Mouse (Mus musculus) kidney, adult 9 months (tissue): ENCODE data around the gene Entpd7.

Experiments
- DNase-seq: peaks from one replicate; pipeline ENCODE4 v3.0.0; 2022

Entpd7 gene

DNA sequence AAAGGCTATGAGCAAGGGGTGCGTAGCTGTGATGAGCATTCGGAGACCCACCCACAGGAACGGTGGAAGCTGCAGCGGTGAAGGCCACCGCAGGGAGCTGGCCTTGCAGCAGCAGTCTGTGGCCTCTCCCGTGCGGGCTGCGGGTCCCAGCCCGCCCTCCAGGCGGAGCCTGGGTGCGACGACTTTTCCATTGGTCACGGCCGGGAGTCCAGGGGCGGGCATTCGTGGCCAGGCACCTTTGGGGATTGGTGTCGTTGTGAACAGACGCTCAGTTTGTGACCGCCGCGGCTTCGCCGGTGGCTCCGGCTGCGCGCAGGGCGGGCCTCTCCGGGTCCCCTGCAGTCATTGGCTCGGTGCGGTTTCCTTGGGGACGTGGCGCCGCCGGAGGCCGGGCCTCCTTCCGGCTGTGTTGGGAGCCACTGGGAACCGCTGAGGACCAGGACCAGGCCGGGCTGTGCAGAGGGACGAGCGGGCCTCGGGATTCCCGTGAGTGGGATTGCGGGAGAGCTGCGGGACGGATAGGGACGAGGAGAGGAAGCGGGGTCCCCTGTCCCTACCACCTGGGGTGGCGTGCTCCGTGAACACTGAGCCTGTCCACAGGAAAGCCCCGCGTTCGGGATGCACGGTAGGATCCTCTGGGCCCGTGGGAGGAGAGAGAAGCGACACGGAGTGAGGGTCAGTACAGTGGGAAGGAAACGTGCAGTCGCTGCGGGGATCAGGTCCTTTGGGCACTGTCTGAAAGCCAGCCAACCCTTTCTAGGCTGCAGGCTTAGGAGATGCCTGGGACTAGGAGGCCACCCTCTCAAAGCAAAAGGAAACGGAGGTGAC, at the start of gene Entpd7:
Gene Entpd7, plus strand, starts transcription at position 254 of the 828 bp plus-strand sequence.
- DNase-seq = peak; percentile 98

DNA sequence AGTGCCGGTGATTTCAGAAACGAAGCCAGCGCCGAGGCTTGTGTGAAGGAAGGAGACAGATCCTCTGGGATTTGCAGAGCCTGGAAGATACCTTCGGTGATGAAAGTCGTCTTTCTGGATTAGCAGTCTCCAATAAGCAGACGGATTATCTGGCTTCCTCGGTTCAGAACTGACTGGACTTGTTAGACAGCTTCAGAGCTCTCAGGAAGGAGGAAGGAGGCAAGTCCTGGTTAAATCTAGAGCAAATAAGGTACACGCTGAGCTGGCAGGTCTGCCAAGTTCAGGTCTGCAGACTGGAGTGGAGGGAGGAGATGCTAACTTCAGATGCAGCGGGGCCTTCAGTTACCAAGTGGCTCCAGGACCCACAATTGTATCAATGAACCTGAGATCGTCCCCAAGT, 47.6 kb upstream of the Entpd7 start:
- no peak for DNase-seq

DNA sequence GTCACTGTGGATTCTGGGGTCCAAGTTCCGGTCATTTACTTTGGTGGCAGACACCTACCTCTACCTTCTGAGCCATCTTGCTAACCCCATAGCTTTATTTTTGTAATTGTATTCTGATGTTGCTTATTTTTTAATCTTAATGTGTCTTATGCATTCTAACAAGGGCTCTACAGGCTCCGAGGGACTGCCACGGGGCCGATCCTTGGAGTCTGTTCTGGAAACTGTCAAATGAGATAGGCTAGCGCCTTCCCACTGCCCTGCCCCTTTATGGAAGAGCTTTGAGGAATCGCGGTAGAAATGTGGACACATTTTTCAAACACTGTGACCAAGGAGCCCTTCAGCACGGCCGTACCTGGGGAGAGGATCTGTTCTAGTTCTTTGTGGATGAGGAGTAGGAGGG, 46.6 kb upstream of the Entpd7 start:
- DNase-seq = no peak

DNA sequence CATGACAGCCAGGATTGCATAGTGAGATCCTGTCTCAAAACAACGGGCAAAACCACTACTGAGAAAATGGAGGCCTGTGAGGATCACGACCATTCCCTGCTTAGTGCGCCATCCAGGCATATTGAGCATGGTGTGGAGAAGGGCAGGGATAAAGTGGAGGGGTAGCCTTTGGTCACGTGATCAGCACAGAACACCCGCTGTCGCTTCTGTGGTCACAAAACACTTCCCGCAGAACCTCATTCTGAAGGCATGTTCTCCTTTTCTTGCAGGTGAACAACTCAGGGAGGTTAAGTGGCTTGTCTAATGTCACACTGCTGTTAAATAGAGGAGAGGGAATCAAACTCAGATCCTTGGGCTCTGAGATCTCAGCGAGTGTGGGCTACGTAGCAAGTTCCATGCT, 44.0 kb upstream of the Entpd7 start:
- no peak for DNase-seq

DNA sequence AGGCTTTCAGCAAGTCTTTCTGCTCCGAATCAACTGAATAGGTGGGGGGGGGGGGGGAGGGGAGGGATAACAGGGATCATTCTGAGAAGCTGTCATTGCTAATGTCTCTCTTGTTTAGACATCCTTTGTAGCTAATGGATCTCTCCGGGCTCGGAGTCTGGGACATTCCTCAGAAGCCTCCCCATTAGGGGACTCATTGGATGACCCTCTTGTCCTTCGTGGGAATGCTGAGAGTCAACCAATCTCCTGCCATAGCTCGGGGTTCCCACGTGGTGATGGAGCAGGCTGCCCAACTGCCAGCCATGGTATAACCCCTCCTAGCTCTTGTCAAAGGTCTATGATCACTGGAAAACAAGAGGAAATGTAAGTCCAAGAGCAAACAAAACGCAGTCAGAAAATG, 42.6 kb upstream of the Entpd7 start:
- DNase-seq = no peak

DNA sequence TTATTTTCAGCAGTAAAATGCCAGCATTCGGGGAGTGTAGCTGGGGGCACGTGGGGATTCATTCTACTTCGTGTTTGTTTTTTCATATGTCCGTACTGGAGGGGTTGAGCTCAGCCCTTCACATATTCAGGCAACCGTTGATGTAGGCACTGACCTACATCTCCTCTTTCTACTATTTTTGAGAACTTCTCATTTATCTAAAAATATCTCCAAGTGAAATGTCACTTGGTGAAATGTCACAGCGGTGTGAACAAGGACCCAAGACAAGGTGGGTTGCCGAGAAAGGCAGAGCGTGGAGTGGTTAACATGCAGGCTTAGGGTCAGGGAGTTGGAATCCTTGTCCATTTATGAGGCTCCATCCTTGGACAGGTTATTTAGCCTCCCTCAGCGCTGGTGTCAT, 42.2 kb upstream of the Entpd7 start:
- DNase-seq = no peak

DNA sequence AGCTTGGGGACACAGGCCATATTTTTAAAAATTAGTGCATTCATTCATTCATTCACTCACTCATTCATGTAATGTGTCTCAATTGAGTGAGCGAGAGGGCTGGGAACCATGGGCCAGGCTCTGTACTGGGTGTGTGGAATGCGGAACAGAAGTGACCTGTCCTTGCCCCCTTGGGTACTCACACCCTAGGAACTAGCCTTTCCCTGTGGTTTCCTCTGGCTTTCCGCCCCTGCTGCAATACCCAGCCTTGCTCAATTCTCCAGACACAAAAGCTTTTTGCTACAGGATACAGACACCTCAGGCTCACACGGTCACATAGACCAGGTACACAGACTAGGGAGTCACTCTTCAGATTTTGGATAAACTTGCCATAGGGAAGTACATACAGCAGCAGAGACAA, 41.1 kb upstream of the Entpd7 start:
- no peak for DNase-seq

DNA sequence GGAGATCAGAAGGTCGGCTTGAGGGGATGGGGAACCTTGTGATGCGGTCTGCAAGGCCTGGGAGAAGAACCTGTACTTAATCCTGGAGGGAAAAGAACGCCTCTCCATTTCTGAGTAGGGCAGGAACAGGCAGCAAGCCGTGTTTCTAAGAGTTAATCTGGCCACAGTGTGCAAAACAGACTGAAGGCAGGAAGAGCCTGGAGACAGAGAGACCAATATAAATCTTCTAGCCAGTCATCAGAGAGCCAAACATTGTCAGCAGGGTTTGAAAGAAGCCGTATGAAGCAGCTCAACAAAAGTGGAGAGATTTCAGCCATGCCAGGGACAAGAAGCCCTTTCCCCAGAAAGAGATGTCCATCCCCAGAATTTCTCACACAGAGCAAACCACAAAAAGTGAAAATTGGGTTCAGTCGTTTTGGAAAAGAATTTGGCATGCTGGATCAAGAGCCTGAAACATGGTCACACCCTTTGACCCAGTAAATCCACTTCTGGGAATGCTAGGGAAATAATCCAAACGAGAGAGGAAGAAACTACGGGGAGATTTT, 38.2 kb upstream of the Entpd7 start:
- DNase-seq = no peak

DNA sequence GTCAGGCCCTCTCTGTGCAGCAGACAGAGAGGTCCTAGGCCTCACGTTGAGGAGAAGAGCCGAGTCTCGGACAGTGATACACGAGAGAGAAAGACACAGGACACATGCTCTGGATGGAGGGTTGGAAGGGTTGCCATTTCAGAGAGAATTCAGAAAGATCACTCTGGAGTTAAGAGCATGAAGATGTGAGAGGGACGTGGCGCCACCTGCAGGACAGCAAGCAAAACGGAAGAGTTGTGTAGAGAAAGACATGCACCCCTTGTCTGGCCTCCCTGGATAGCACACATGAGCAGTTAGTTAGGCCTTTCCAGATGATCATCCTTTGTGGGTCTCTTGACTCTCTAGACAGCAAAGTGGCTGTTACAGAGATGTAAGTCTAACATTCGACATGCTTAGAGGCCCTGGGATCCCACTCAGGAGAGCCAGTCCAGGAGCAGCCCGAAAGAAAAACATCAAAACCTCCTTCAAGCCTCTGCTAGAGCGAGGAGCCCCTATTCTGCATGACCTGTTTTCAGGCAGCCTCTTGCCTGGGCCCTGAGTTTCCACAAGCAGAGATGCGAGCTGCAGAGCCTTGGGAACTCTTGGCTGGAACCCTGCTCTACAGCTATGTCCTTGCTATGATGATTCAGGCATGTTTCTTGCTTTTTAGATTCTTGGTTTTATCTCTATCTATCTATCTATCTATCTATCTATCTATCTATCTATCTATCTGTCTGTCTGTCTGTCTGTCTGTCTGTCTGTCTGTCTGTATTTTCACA, 33.6 kb upstream of the Entpd7 start:
- peak; percentile 58 for DNase-seq

DNA sequence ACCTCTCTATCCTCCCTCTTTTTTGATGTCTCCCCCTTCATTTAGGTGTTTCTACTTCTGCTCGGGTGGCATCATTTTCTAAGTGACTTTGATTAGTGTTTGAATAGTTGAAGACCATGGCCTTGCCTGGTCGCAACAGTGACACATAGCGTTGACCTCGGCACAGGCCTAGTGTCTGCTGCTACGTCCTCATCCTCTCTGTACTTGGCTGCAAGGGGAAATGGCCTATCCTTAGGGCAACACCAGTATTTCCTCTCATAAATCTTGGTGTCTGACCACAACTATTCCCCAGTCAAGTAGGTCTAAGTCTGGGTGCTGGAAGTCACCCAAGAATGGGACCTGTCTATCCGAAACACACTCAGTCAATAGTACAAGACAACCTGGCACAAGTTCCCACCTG, 29.8 kb upstream of the Entpd7 start:
- no peak for DNase-seq

DNA sequence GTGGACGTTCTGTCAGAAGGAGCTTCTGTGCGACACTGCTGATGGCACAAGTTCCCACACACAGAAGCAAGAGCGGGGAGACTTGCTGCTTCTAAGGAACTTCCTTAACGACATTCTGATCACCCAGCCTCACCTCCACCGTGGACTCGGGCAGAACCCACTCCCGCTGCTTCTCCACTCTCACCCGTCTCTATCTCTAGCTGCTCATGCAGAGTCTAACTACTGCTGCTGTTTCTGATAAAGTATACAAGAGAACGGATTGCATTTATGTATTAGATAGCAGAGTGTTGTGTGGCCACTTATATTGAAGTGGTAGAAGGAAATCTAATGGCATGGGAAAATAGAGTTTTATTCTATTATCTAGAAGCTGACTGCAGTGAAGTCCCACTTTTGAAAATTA, 28.7 kb upstream of the Entpd7 start:
- DNase-seq = no peak

DNA sequence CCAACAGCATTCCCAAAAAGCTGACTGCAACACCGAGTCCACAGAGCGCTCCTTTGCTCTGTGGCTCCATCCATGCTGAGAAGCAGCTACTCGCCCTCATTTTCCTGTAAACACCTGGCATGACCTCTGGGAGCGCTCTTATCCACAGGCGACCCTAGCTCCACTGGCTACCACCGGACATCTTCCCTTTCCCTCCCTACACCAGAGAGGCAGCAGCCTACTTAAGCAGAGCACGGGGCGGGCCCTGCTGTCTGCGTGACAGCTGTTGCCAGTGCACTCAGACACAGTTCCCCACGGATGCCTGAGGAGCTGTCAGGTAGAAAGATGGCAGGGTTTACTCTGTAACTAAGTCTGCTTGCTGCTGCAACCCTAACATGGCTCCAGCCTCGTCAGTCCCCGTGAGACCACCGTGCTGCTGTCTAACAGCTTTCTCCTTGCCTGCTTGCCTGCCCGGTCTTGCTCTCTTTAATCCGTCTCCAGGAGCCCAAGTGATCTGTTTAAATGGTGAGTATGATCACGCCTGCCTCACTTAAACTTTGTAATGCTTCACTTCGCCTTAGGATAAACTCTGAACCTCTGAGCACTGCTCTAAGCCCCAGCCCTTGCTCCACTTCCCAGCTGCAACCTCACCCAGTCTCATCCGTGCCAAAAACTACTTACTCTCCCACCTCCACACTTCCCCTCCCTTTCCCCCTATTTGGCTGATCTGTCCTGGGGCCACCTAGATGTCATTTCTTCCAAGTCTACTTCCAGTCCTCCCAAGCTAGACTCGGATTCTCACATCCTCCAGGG, 27.1 kb upstream of the Entpd7 start:
- DNase-seq = peak; percentile 66

DNA sequence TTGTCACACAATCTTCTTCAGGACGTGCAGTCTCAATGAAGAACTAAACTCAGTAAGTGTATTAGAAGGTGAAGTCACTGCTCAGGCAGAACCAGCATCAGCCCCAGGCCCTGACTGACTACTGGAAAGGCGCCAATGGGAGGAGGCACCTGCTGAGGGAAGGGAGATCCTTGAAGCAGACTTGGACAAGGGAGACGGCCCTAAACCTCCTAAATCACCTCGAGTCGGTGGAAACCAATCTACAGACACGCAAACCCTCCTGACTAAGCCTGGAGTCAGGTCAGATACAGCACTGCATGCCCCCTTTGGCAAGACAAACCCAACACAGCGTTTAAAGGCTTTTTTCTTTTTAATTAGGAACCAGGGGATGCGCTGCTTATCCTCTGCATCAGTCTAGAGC, 26.0 kb upstream of the Entpd7 start:
- DNase-seq = no peak

DNA sequence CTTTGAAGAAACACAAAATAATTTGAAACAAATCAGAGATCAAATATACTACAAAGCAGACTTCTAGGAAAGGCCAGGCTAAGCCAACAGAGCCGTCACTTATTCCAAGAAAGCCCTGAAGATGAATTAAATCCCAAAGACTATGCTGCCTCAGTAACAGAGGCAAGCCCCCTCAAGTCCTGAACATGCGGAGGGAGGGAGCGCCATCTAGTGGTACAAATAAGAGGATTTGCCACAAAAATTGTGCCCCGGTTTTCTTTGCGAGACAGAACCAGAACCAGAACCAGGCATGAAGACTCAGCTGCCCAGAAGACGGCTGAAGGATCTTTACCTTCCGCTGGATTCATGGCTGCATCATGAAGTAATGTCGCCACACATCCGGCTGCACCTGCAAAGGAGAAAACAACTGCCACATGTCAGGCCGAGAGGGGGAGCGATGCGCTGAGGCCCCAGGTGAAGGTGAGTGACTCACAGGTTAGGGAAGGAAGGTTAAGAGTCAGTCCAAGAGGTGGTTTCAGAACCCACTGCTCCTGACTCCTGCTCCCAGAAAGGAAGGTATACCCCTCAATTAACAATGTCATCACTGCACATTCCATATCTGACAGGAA, 23.9 kb upstream of the Entpd7 start:
- peak; percentile 55 for DNase-seq

DNA sequence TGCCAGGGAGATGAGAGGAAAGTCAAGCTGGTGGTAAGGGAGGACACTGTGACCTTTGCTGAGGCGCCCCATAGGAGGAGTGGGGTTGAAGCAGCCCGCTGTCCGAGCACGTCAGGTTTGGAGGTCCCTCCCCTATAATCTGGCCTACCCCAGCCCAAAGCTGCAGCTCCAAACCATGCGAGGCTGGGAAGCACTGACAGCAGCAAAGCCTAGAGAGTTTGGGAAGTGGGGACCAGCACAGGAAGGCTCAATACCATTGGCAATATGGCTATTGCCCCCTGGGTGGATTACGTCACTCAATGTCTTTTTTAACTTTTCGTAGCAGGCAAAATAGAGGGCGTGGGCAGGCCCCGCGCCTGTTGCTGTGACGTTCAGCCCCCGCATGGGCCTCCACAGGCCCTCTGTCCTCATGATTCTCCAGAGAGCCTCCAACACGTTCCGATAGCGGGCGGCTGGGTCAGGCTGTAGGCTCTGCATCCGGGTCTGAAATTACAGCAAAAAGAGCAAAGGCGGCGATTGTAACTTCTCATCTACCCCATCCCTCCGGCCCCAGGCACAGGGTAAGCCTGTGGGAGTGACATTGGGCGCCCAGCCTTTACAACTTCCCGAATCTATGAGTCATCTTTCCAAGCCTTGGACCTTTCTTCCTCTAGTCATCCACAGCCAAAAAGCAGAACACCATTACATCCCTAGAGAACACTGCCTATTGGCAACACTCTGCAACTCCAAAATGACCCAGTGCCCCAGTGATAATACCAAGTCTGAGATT, 22.6 kb upstream of the Entpd7 start:
- DNase-seq = no peak

DNA sequence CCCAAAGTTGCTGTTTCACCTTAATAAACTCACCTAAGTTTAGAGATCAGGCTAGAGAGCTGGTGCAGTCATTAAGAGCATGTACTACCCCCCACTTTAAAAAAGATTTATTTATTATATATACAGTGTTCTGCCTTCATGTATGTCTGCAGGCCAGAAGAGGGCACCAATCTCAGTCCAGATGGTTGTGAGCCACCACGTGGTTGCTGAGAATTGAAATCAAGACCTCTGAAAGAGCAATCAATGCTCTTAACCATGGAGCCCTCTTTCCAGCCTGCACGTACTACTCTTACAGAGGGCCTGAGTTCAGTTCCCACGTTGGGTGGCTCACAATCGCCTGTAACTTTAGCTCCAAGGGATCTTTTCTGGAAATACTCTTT, 22.1 kb upstream of the Entpd7 start:
- no peak for DNase-seq

DNA sequence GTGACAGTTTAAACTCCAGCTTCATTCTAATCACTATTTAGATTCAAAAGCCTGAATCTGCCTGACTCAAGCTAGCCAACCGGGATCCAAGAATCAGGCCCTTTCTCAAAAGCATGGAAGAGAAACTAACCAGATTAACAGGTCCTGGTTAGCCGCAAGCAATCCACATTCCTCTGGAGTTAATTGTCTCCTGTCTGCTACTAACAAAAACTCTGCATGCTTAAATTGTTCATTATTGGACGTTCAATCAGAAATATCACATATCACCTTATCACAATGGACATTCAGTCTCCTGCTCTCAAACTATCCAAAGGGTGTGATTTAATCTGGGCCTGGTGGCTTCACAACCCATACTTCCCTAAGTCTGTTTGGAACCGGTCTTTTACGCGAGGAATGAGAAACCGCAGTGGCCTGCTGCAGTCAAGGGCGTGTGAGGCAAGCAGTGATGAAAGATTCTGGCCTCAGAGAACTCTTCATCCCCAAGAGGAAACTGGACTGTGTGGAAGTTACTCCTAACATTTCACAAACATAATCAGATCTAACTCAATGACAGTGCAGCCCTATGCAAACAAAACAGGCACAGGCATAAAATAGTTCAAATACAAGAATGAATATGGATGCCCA, 20.2 kb upstream of the Entpd7 start:
- no peak for DNase-seq

DNA sequence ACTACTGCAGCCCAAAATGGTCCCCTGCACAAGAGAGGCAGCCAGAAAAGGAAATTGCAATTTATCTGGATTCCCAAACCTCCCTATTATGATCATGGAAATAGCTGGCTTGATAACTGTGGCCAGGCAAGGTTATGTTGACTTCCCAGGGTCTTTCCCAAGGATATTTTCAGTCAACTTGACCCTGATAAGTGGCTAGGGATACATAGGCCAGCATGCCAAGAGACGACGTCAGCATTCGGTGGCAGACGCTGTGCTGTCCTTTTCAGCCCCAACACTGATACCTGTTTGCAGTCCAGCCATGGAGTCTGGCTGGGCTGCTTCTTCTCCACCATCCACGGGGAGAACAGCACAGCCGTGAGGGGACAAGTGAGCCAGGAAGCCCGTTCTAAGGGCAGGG, 18.4 kb upstream of the Entpd7 start:
- no peak for DNase-seq

DNA sequence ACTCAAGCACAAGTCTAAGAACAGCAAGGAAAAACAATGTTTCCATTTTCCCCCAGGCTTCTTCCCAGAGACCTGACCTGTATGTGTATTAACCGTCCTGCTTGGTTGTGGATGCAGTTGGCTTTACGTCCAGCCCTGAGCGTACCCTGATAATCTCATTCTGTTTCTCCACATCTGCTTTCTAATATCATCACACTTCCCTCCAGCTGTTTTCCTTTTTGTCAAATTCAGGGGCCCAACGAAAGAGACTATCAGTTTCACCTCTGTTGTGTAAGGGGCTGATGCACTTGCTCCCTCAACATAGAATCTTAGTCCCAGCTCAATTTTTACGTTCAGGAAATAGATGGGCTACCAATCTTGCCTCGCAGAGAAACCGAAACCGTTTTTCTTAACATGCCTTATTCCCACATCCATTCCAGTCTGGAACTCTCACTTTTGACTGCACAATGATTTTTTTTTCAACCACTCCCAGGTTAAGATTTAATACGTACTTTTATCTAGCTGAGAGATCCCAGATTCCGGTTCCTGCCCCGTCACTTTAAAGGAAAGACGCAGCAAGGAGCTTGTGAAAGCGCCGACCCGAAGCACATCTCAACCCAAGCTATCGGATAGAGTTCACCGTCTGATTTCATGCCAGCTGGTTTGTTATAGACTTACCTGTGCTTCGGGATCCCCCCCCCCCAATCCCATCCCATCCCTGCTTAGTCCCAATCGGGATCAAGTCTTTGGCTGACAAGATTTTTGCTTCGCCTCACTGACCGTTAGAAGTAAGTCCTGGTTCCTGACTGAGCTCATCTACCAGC, 15.8 kb upstream of the Entpd7 start:
- DNase-seq = no peak

DNA sequence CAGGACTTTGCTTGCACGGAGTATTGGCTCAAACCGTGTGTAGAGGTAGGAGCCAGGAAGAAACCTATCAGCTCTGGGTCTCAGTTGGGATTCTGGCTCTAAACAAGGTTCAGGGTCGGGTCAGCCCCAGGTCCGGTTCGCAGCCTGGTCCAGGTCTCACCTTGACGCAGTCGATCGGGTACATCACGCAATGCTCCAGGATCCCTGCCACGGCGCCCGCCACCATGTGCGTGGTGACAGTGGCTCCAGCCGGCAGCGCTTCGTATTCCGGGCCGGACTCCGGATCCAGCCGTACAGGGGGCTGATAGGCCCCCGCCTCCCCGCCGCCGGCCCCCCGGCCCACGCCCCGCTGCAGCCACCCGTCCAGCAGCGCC, 15.2 kb upstream of the Entpd7 start:
- no peak for DNase-seq
